Mouse (Mus musculus) ES-CJ7 (cell line): ENCODE measurements around the gene Igf1r.

Experiments used
- DNase-seq: peaks from one replicate; pipeline ENCODE4 v3.0.0; 2011; ENCODE audit warnings: low read depth, low spot score

Gene Igf1r

DNA sequence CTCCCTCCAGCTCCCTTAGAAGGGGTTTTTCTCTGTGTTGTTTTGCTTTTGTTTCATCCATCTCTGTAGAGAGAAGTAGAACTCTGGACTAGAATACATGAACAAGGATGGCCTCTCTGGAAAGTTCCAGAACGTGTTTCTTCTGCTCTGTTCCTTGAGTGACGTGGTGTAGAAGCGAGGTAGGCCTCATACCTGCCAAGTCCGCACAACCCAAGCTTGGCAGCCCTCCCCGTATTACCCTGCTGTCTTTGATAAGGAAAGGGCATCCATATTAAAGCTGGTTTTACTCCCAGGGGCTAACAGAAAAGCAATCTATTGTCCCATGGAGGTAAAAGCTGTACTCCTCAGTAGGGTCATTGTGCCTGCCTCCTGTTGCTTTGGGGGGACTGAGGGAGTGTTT is 164.9 kb downstream of the Igf1r start:
- no peak for DNase-seq

DNA sequence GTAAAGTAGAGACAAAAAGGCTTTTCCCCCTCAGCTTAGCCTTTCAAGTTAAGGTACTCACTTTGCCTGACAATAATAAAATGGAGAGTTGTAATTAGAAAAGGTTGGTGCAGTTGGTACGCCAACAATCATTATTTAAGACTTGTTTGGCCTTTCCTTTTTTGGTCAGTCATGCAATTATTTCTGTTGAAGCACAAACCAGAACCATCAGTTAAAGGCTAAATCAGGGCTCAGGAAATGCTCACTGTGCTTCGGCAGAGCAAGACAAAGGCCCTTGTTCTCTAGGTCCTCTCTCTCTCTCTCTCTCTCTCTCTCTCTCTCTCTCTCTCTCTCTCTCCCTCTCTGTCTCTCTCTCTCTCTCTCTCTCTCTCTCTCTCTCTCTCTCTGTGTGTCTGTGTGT is 165.4 kb downstream of the Igf1r start:
- no peak for DNase-seq

DNA sequence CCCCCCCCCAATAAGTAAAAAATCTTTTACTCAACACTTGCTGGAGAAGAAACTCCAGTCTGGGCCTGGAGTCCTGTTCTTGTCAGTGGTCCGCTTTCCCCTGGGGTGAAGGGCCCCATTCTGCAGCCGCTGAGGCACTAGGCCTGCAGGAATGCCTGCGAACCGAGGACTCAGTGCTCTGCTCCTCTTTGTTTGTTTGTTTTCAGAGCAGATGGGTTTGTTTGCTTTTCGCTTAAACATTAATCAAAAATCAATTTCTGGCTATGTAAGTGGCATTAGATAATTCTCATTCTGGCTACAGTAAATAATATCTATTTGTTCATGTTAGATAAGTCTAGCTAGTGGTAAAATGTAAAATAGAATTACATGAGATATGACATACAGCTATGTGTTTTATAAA is 167.0 kb downstream of the Igf1r start:
- no peak for DNase-seq

DNA sequence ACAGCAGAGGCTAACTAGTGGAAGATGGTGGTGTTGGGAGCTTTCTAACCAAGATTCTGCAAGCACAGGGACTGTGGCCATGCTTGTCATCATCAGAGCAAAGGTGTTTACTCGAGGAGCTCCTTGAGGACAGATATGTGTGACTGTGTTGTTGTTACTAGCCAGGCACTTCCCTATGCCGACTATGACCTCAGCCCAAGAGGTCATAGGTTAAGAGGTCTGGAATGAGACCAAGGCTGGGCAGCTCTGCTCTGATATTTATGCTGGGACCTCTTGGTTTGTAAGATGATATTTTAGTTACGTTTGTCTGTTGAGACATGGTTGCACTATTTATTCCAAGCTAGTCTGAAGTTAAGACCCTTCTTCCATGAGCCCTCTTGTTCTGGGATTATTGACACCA is 169.8 kb downstream of the Igf1r start:
- no peak for DNase-seq

DNA sequence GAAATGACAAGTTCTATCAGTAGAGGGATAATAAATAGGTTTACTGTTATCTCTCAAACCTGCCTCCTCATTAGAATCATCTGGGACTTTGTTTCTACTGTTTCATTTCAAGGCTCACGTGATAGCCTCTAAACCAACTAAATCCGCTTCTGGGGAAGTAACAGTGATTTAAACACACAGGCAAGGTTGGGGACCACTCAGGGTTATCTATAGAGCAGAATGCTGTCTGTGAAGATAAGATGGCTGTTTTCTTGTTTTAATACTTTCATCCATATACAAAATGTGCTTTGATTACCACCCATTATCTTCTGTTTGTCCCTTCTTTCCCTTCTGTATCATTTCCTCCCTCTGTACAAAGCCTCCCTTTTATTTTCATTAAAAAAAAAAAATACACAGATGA is 172.7 kb downstream of the Igf1r start:
- DNase-seq = no peak

DNA sequence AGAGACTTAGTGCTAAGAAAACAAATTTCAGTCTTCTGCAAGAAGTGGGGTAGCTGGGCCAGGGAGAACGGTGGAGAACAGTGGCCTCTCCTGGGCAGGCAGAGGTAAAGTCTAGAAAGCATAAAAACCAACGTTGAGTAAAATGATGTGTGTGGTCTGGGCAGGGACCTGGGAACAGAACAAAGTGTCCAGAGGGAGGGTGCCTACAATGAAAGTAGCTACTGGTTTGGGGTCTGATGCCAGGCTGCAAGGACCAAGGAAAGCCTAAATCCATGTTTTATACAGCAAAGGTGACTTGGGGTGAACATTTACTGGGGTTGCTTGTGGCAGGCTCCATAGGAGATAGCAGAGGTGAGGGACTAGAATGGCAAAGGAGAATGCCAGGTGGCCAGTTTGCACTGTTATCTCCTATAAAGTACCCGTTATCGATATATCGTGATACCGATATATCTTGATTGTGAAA is 175.2 kb downstream of the Igf1r start:
- DNase-seq = peak; percentile 11

DNA sequence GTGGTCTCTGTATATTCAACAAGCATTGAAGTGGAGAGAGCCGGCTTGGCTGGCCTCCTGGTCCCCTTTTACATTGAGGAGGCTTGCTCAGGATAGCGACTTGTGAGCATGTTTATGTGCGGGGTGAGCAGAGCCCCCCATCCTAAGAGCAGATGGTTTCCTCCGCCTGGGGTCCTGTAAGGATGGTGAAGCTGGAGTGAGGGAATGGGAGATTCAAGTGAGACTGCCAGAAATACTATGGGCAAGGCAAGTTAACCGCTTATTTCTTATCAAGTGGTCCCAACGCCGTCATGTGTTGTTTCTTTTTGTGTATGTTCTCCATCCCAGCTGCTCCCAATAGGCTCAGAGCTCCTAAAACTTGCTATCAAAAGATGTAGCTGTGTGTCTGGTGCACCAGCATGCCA is 175.6 kb downstream of the Igf1r start:
- DNase-seq = peak; percentile 15

DNA sequence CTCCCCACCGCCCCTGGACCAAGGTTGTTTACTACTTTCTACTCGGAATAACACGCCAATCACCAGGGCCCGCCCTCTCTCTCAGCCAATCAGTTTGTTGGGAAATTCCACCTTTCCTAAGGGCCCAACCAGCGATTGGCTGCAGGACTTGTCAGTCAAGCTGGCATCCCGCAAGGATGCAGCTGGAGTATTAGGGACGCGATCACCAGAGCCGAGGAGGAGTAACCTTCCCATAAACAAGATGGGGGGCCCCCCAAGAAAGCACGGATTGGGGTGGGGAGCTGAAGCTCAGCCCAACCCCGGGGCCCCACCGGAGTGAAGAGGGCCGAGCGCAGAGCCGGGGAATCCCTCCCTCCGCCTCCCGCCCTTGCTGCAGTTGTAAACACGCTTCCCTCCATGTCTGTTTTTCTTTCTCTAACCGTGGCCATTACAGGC is 176.5 kb downstream of the Igf1r start:
- DNase-seq = peak; percentile 100

DNA sequence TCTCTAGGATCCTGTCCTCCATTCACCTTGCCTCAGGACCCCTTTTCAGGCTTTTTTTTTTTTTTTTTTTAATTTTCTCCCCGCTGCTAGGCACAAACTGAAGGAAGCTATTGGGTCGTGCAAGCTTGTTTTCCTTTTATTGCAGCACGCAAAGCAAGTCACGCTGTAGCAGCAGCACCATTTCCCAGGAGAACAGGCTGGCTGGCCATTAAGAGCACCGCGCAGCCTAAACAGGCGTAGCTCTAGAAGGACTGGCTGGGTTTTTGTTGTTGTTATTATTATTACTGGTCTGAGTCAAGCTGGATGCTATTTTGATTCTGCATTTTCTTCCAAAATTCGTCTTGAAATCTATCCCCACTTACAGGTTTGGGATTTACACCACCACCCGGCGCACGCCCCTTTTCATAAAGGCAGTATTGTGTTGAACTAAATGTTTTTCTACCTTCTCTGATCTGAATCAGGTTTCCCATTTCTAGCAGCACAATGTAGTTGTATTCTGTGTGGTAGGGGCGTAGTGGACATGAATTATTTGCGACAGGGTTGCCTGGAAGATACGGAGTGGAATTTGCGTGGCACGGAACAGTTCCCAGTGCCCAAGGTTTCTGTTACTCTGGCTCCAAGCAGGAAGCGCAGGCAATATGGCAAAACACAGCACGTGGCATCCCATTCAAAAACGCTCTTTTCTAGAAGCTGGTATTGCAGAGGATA is 177.1 kb downstream of the Igf1r start:
- DNase-seq = peak; percentile 87

DNA sequence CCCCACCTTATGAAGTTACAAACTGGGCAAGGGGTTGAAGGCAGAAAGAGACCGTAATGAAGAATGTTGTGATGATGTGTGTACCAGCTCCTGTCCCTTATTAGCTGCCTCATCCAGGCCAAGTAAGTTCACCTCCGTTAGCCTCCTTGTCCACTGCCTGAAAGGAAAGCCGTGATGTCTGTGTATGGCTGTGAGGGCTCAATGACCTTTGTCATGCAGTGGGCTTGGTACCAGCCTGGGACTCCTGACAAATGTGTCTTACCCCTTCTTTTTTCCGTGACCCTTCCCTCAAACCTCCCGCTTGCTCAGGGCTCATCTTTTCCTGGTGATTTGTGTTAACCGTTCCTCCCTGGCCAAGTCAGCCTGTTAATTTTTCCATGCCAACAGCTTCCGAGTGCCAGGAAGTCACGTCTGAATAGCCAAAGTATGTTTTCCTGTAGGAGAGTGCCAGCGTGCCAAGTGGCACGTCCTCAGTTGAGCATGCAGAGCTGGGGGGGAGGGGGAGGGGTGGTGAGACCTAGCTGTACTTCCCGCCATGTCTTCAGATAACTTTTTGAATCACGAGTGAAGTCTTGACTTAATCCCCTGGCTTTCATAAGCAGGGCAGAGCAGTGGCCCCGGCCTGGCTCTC is 178.4 kb downstream of the Igf1r start:
- no peak for DNase-seq

DNA sequence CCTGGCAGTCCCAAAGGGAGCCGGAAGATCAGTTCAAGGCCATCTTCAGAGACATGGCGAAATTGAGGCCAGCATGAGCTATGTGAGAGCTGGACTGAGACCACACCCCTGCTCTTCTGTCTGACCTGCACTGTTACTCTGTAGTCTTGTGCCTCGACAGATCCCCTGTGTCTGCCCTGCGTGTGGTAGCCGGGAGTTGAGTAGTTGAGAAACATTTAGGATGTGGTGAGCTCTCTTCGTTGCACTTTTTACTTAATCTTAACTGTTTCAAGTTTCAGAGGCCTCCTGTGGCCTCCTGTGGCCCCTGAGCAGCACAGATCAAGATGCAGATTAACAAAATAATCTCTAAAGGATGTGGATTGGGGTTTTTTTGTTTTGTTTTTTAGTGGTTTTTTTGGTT is 181.1 kb downstream of the Igf1r start:
- peak; percentile 15 for DNase-seq

DNA sequence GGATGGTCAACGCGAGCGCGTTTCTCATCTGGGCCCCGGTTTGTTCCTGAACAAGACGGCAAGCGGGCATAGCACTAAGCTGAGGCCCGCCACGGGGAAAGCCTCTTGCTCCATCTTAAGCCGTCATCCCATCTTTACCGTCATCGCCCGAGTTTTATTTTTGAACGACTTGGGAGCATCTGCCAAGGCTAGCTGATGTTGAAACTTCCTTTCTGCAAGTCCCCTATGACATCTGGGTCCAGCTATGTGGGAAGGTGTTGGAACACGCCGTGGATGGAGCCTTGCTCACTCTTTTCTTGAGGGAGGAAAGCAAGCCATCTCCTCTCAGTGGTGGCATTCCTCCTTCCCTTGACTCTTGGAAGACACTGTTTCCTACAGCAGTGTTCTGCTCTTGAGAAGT is 182.3 kb downstream of the Igf1r start:
- no peak for DNase-seq

DNA sequence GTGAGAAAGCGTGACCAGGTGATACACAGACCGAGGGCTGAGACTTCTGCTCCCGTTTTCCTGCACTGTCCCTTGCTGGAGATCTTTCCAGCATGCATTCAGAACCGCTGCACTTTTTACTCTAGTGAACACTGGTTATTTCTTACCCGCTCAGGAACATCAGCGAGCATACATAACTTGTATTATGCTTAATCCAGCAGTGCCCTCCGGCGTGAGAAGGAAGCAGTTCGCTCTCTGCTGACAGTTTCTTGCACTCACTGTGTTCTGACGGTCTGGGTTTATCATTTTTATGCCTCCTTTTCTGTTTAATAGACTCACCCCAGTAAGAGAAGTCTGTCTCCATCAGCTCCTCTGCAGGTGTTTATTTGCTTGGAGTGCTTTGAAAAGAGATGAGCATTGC is 183.4 kb downstream of the Igf1r start:
- no peak for DNase-seq

DNA sequence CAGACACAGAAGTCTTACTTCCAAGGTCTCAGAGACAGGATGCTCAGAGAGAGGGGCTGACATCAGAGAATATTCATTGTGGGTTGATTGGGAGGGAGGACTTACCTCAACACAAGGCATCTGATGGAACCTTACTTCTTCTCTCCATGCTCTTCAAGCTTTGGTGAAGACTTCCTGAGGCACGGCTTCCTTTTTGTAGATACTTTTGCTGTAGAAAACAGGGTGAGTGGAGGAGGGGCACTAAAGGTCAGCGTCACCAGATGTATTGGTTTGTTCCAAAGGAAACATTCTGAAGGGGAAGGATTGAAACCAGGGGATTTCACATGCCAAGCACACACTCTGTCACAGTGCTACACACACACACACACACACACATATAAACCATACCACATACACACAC is 186.8 kb downstream of the Igf1r start:
- DNase-seq = no peak

DNA sequence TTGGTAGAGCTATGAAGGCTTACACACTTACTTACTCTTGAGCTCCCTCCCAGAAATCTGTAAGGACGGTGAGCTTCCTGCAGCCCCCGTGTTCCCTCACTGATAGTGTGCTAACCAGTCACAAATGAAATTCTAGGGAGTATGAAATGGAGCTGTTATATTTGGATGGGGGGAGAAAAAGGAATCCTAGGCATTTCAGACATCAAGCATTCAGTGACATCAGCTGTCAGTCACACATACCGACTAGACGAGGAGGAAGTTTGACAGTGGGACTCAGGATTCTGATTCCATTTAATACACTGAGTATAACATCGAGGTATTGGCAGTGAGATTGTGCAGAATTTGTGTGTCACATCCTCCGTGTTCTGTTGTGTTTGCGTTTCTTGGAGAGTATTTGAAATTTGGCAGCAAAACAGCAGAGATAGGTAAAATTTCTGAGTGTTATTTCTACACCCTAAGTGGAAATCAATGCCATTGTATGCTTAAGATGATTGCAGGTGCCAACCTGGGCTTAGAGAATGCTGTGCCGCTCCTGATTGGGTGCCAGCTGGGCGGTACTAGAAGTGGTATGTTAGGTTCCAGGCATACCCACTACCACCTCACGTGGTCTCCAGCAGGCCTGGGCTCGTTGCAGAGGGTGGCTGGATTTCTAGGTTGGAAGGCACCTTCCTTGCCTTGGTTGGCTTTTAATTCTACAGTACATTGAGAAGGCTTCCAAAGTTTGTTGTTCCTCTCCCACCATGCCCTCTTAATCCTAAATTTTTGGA is 187.6 kb downstream of the Igf1r start:
- no peak for DNase-seq

DNA sequence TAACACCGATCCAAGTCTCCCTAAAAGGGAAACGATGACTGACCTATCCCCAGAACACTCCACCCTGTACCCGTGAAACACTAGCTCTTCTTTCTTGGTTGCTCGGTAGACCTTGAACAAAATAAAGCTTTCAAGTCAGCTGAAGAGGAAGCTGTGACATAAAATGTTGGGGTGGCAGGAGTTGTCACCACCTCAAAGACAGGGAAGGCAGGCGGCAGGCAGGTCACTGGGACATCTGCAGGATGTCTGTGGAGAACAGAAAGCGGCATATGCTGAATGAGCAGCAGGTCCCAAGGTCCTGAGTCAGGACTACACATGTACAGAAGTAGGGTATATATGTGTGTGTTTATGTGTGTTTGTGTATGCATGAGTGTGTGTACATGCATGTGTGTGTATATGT is 191.6 kb downstream of the Igf1r start:
- DNase-seq = no peak

DNA sequence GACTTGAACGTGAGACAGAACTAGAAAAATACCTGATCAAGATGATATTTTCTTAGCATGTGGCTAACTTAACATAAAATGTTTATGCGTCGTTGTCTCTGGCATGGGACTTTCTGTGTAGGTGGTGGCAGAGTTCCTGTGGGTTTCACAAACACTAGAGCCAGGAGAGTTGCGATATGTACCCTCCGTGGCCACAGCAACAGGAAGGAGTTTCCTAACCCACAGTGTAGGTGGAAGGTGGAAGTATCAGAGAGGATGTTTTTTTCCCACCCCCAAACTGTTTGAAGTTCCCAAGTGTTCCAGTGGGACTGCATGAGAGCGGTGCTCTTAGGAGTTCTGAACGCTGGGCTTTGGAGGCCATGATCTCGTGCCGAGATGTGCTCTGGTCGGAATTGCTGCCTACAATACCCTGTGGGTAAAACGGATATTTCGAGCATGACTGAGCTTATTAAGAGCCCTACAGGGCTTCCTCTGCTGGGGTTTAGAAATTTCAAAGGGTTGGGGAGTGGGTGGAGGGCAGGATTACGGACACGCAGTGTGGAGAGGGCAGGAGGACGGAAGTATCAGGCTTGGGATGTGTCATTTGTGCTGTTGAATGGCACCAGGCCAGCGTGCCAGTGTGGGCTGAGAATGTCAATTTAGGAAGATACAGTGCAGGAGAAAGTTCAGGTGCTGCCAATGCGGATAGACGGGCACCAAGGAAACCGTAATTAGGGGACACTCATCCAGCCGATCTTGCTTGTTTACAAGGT is 195.8 kb downstream of the Igf1r start:
- DNase-seq = no peak

DNA sequence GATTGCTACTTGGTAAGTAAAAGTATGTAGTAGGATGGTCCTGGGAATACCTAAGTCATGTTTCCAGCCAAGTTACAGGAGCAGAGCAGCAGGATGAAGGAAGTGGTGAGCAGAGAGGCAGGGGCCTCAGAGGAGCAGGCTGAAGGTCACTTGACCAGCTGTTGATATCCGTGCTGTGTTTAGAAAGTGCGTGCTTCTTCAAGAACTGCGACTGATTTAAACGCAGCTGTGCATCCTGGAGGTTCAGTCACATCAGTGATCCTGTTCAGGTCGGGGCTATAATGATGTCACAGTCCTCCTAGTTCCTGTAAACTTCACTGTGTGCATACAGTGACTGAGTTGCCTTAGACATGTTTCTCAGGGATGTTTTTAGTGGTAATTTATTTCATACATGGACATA is 199.3 kb downstream of the Igf1r start:
- no peak for DNase-seq

DNA sequence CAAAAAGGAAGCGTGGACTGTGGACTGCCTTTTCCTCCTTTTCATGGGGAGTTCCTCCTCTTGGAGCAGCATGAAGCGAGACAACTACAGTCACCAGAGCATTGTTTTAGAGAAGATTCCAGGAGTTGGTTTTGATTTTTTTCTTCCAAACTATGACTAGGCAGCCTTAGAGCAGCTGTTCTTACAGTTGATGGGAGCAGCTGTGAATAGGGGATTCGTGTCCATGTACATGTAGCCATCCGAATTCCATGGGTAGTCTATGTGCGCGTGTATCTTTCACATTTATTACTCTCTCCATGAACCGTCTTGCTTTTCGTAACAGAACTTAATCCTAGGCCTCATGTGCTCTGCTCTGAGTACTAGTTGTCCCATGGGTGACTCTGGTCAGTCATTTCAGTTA is 199.8 kb downstream of the Igf1r start:
- DNase-seq = no peak

DNA sequence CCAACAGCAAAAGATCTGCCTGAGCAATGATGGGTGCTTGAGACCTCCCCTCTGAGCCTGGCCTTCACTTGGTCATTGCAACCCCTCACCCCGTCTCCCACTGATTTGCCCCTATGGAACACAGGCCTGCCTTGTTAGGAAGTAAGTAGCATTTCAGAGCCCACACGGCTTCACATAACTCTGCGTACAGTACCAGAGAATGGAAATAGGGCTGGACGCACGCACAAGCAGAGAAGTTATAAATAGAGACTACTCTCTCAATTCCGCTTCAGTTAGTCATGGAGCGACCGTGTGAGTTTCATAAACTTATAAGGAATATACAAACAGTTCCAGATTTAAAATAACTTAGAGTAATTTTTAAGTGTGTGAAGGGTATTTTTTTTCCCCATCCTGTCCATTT is 200.6 kb downstream of the Igf1r start:
- DNase-seq = no peak

DNA sequence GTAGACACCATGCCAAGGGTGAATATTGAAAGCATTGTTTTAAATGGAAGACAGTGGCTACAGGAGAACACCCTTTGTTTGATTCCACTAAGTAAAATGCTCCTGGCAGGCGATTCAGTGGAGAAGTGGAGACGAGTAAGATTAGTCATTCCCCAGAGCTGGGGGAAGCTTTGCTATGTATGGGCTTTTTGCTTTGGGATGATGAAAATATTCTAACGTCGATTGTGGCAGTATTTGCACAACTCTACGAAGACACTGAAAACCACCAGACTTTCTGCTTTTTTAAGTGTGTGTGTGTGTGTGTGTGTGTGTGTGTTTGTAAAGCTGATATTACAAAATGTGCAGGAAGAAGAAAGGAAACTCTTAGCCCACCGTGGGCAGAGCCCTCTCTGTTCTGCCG is 202.0 kb downstream of the Igf1r start:
- no peak for DNase-seq
